In the genomic region with DNA sequence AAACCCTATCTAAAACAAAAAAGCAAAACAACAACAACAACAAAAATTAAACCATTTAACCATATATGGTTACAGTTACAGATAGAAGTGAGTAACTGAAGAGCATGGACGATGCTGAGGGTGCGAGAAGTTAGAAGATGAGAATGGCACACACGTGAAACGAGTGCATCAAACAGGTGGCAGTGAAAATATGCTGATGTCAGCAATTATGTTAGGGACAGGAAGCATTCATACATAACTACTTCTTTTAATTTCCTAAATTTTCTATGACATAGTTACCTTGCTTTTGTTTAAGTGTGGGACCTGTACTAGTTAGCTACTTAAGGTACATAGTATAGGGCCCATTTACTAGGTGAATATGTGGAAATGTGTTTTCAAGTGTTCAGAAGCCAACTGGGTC, we compare ENCODE assay signal across 15 mouse cellular contexts.
"Had no signal": no experiment of that assay in that cellular context is flagged by ENCODE, and none has a peak within 500 bp of the region (broad histone marks: within the 10 kb centered on the region; RNA-seq: fewer than 3 reads in every experiment).

No protein-coding gene starts in this region.

- H3K4me3 ChIP-seq: neural tube, embryonic 13.5 days; neural tube, embryonic 15.5 days; stomach, embryonic 15.5 days had no signal

- H3K4me1 ChIP-seq: neural tube, embryonic 13.5 days; neural tube, embryonic 15.5 days; stomach, embryonic 15.5 days had no signal

- H3K9me3 ChIP-seq: neural tube, embryonic 13.5 days; neural tube, embryonic 15.5 days; stomach, embryonic 15.5 days had no signal

- H3K36me3 ChIP-seq: neural tube, embryonic 13.5 days; neural tube, embryonic 15.5 days; stomach, embryonic 15.5 days had no signal

- H3K4me2 ChIP-seq: neural tube, embryonic 13.5 days; neural tube, embryonic 15.5 days; stomach, embryonic 15.5 days had no signal

- H3K9ac ChIP-seq: neural tube, embryonic 13.5 days; neural tube, embryonic 15.5 days; stomach, embryonic 15.5 days had no signal

- H3K27me3 ChIP-seq: neural tube, embryonic 13.5 days; neural tube, embryonic 15.5 days; stomach, embryonic 15.5 days had no signal

- H3K27ac ChIP-seq: neural tube, embryonic 13.5 days; neural tube, embryonic 15.5 days; stomach, embryonic 15.5 days; stomach, postnatal 0 days had no signal

- DNase-seq: retina, postnatal 1 day; right cerebral cortex, postnatal 14 days; right cerebral cortex, postnatal 25 days; right cerebral cortex, postnatal 4 days; spleen, adult 18-20 months; thymus, adult 18-20 months; thymus, adult 2 months; thymus, postnatal 14 days; thymus, postnatal 25 days; thymus, postnatal 36 days; thymus, postnatal 4 days had no signal
